Mouse (Mus musculus) macrophage (primary cell): ENCODE data around the gene 4921539E11Rik. TPM values are rescaled to one million over a fixed set of nuclear protein-coding genes. Genes with fewer than 3 reads are reported as not detected.

Source experiments
- H3K27ac ChIP-seq: fragments of 350-480 bp; formaldehyde crosslinking; 2 replicates; pipeline ENCODE4 v1.9.0; 2021
- H3K36me3 ChIP-seq: fragments of 350-480 bp; formaldehyde crosslinking; 2 replicates; pipeline ENCODE4 v1.9.0; 2021; ENCODE audit errors: inconsistent target
- H3K4me3 ChIP-seq: fragments of 350-480 bp; formaldehyde crosslinking; 2 replicates; pipeline ENCODE4 v1.9.0; 2021; ENCODE audit errors: inconsistent target
- H3K79me2 ChIP-seq: fragments of 350-480 bp; formaldehyde crosslinking; 2 replicates; pipeline ENCODE4 v1.9.0; 2021; ENCODE audit errors: inconsistent target
- WGBS: methylation state at CpG from one replicate; pipeline ENCODE4 v1.1.7; 2026; ENCODE audit warnings: inconsistent platforms; ENCODE audit not compliant: missing documents; 5-methylcytosine and 5-hydroxymethylcytosine counted together
- polyA plus RNA-seq: library from polyadenylated mRNA; stranded (reverse); fragments of 250-400 nt; gene quantifications from 3 replicates; pipeline ENCODE4 v1.2.4, GENCODE M21; 2018; ENCODE audit warnings: inconsistent platforms

Gene 4921539E11Rik
- polyA plus RNA-seq, 1 experiment from 2014 or later, result not detected

GRCm38 (mm10) chr4:103265166-103265565, 25.5 kb downstream of the 4921539E11Rik start:
- no peak overlapping the region for H3K4me3 ChIP-seq
- no peaks in the 10 kb centered on the region for H3K79me2 ChIP-seq
- H3K36me3 ChIP-seq, result no peaks in the 10 kb centered on the region
- H3K27ac ChIP-seq, result no peak overlapping the region
- 79% methylated on average over 2 of the region's 2 CpGs for WGBS

GRCm38 (mm10) chr4:103263812-103264396, 26.8 kb downstream of the 4921539E11Rik start:
- no peak overlapping the region for H3K4me3 ChIP-seq
- H3K79me2 ChIP-seq, result no peaks in the 10 kb centered on the region
- 73% methylated on average over 8 of the region's 8 CpGs for WGBS

GRCm38 (mm10) chr4:103263378-103263777, 27.3 kb downstream of the 4921539E11Rik start:
- WGBS, result 65% methylated on average over 5 of the region's 5 CpGs
- Histone ChIP-seq H3K79me2 (no peaks in the 10 kb centered on the region), H3K4me3 (no peak overlapping the region), H3K36me3 (no peaks in the 10 kb centered on the region), H3K27ac (no peak overlapping the region)

More at GRCm38 (mm10) chr4:103263812-103264396, 26.8 kb downstream of the 4921539E11Rik start:
- no peak overlapping the region for H3K27ac ChIP-seq
- no peaks in the 10 kb centered on the region for H3K36me3 ChIP-seq

- H3K79me2 ChIP-seq, result no peaks in the 10 kb centered on the region
- no peaks in the 10 kb centered on the region for H3K36me3 ChIP-seq
- 92% methylated on average over 3 of the region's 3 CpGs for WGBS
- H3K4me3 ChIP-seq, result no peak overlapping the region
- no peak overlapping the region for H3K27ac ChIP-seq
Measured at GRCm38 (mm10) chr4:103258817-103259216, 31.8 kb downstream of the 4921539E11Rik start.

GRCm38 (mm10) chr4:103253846-103254245, 36.8 kb downstream of the 4921539E11Rik start:
- no peaks in the 10 kb centered on the region for H3K36me3 ChIP-seq
- no peak overlapping the region for H3K27ac ChIP-seq
- WGBS, result 81% methylated on average over 4 of the region's 4 CpGs
- no peak overlapping the region for H3K4me3 ChIP-seq
- no peaks in the 10 kb centered on the region for H3K79me2 ChIP-seq

- Histone ChIP-seq H3K4me3 (no peak overlapping the region), H3K79me2 (no peaks in the 10 kb centered on the region), H3K27ac (no peak overlapping the region), H3K36me3 (no peaks in the 10 kb centered on the region)
- WGBS, result 24% methylated on average over 6 of the region's 6 CpGs
Measured at GRCm38 (mm10) chr4:103249436-103250085, 41.1 kb downstream of the 4921539E11Rik start.

- Histone ChIP-seq H3K27ac (no peak overlapping the region), H3K4me3 (no peak overlapping the region), H3K36me3 (no peaks in the 10 kb centered on the region), H3K79me2 (no peaks in the 10 kb centered on the region)
- 93% methylated on average over 2 of the region's 2 CpGs for WGBS
Measured at GRCm38 (mm10) chr4:103247813-103248212, 42.9 kb downstream of the 4921539E11Rik start.

- 94% methylated on average over 3 of the region's 3 CpGs for WGBS
- Histone ChIP-seq H3K36me3 (no peaks in the 10 kb centered on the region), H3K4me3 (no peak overlapping the region), H3K79me2 (no peaks in the 10 kb centered on the region), H3K27ac (no peak overlapping the region)
Measured at GRCm38 (mm10) chr4:103247249-103247648, 43.4 kb downstream of the 4921539E11Rik start.

GRCm38 (mm10) chr4:103232156-103232555, 58.5 kb downstream of the 4921539E11Rik start:
- Histone ChIP-seq H3K4me3 (no peak overlapping the region), H3K27ac (no peak overlapping the region), H3K36me3 (no peaks in the 10 kb centered on the region), H3K79me2 (no peaks in the 10 kb centered on the region)
- WGBS, result 83% methylated on average over 1 of the region's 2 CpGs

GRCm38 (mm10) chr4:103222854-103223253, 67.8 kb downstream of the 4921539E11Rik start:
- no peaks in the 10 kb centered on the region for H3K36me3 ChIP-seq
- no peak overlapping the region for H3K4me3 ChIP-seq
- WGBS, result 65% methylated on average over 7 of the region's 9 CpGs
- H3K79me2 ChIP-seq, result no peaks in the 10 kb centered on the region
- no peak overlapping the region for H3K27ac ChIP-seq

- H3K4me3 ChIP-seq, result no peak overlapping the region
- H3K27ac ChIP-seq, result no peak overlapping the region
- no peaks in the 10 kb centered on the region for H3K36me3 ChIP-seq
- WGBS, result 20% methylated on average over 6 of the region's 6 CpGs
- H3K79me2 ChIP-seq, result no peaks in the 10 kb centered on the region
Measured at GRCm38 (mm10) chr4:103221789-103222188, 68.9 kb downstream of the 4921539E11Rik start.

- no peak overlapping the region for H3K27ac ChIP-seq
- no peak overlapping the region for H3K4me3 ChIP-seq
- no peaks in the 10 kb centered on the region for H3K79me2 ChIP-seq
- 89% methylated on average over 5 of the region's 5 CpGs for WGBS
- H3K36me3 ChIP-seq, result no peaks in the 10 kb centered on the region
Measured at GRCm38 (mm10) chr4:103219011-103219410, 71.7 kb downstream of the 4921539E11Rik start.

- no peak overlapping the region for H3K27ac ChIP-seq
- no peaks in the 10 kb centered on the region for H3K79me2 ChIP-seq
- H3K36me3 ChIP-seq, result no peaks in the 10 kb centered on the region
- no peak overlapping the region for H3K4me3 ChIP-seq
- 80% methylated on average over 6 of the region's 6 CpGs for WGBS
Measured at GRCm38 (mm10) chr4:103216046-103216445, 74.6 kb downstream of the 4921539E11Rik start.

- peak within 1 kb of the TSS; percentile 32 for H3K4me3 ChIP-seq
- H3K79me2 ChIP-seq, result no peaks in the 10 kb centered on the region
- H3K27ac ChIP-seq, result no peak within 1 kb of the TSS
- peaks cover 1% of the 10 kb centered on the region; the same call in 1 of the 2 replicates for H3K36me3 ChIP-seq
- 3% methylated on average over 70 of the region's 70 CpGs for WGBS
Measured at GRCm38 (mm10) chr4:103214925-103215820, 75.5 kb downstream of the 4921539E11Rik start, which contains the start of gene Slc35d1. Gene Slc35d1 (minus strand): TSS chr4:103215164.
